8 mouse cellular contexts compared by ENCODE assay signal in genomic region chr7:25393451-25394210, GRCm38 (mm10). TPM values are rescaled to one million over a fixed set of nuclear protein-coding genes. Genes with fewer than 3 reads are reported as not detected.
A peak's percentile ranks its signal among the peaks of the same experiment; 100 is the strongest.
DNase-seq lines count a peak whose midpoint lies in the region; ATAC-seq and TF ChIP-seq lines count a peak whose summit lies in the region.

No protein-coding gene starts in this region.

- H3K27me3 ChIP-seq in liver, embryonic 13.5 days: peaks cover 9% of the 10 kb centered on the region; the same call in 1 of the 2 replicates
- no peaks in the 10 kb centered on the region for H3K27me3 ChIP-seq in liver, embryonic 11.5 days (replicated peaks; ENCODE audit: control insufficient read depth, insufficient read depth, low read length)
- H3K27me3 ChIP-seq in forebrain, embryonic 14.5 days (replicated peaks; ENCODE audit: control insufficient read depth, insufficient read depth, low read length): no peaks in the 10 kb centered on the region
- H3K27me3 ChIP-seq in midbrain, embryonic 16.5 days (ENCODE audit: control insufficient read depth, insufficient read depth, low read depth, low read length): no peaks in the 10 kb centered on the region
- no peaks in the 10 kb centered on the region for H3K27me3 ChIP-seq in thymus, adult 2 months (ENCODE audit: control insufficient read depth, insufficient read depth, low read length)

- H3K4me1 ChIP-seq in liver, embryonic 13.5 days (replicated peaks): peaks cover 66% of the 10 kb centered on the region
- H3K4me1 ChIP-seq in liver, embryonic 11.5 days (replicated peaks; ENCODE audit: control insufficient read depth, insufficient read depth, low read length): peaks cover 33% of the 10 kb centered on the region
- H3K4me1 ChIP-seq in forebrain, embryonic 14.5 days (ENCODE audit: control insufficient read depth, insufficient read depth, low read length): peaks cover 14% of the 10 kb centered on the region
- peaks cover 28% of the 10 kb centered on the region for H3K4me1 ChIP-seq in midbrain, embryonic 16.5 days (ENCODE audit: control insufficient read depth, insufficient read depth, low read length)
- peaks cover 14% of the 10 kb centered on the region for H3K4me1 ChIP-seq in thymus, adult 2 months (replicated peaks; ENCODE audit: control insufficient read depth, insufficient read depth, low read length)

- DNase-seq in cerebellum, adult 11-12 months: peak; percentile 36
- no peak for DNase-seq in cerebellum, postnatal 4 days (ENCODE audit: low spot score in 2 of 2)
- no peak for DNase-seq in liver, embryonic 13.5 days
- no peak for DNase-seq in liver, embryonic 11.5 days (ENCODE audit: low spot score)
- DNase-seq in forebrain, embryonic 14.5 days (ENCODE audit: low spot score): no peak
- DNase-seq in thymus, adult 2 months: no peak
- DNase-seq in left cerebral cortex, postnatal 25 days (ENCODE audit: low spot score in 2 of 2): no peak

- H3K9ac ChIP-seq in liver, embryonic 13.5 days: 0 out of 2 replicates have a peak overlapping the region, but pooled peaks have one; percentile 77
- H3K9ac ChIP-seq in liver, embryonic 11.5 days (ENCODE audit: low read depth, low read length): no peak overlapping the region
- peak overlapping the region; percentile 0 for H3K9ac ChIP-seq in forebrain, embryonic 14.5 days (ENCODE audit: low read length)
- H3K9ac ChIP-seq in midbrain, embryonic 16.5 days (ENCODE audit: low read depth, low read length): no peak overlapping the region; the same call in 1 of the 2 replicates

- peak overlapping the region; percentile 97 for H3K4me2 ChIP-seq in liver, embryonic 13.5 days
- no peak overlapping the region for H3K4me2 ChIP-seq in liver, embryonic 11.5 days
- peak overlapping the region; percentile 62 for H3K4me2 ChIP-seq in forebrain, embryonic 14.5 days (ENCODE audit: low read length)
- H3K4me2 ChIP-seq in midbrain, embryonic 16.5 days (ENCODE audit: low read length): peak overlapping the region; percentile 61

- WGBS in liver, embryonic 13.5 days (ENCODE audit: insufficient replicate concordance): 68% methylated on average over 8 of the region's 8 CpGs
- WGBS in liver, embryonic 11.5 days: 82% methylated on average over 8 of the region's 8 CpGs
- WGBS in forebrain, embryonic 14.5 days: 76% methylated on average over 8 of the region's 8 CpGs
- WGBS in midbrain, embryonic 16.5 days: 69% methylated on average over 8 of the region's 8 CpGs
- WGBS in thymus, adult 2 months: 85% methylated on average over 8 of the region's 8 CpGs

- H3K9me3 ChIP-seq in liver, embryonic 13.5 days (replicated peaks): no peaks in the 10 kb centered on the region
- H3K9me3 ChIP-seq in liver, embryonic 11.5 days (ENCODE audit: control insufficient read depth, low read length): no peaks in the 10 kb centered on the region; the same call in 1 of the 2 replicates
- no peaks in the 10 kb centered on the region for H3K9me3 ChIP-seq in forebrain, embryonic 14.5 days (replicated peaks; ENCODE audit: control insufficient read depth, low read length)
- no peaks in the 10 kb centered on the region for H3K9me3 ChIP-seq in midbrain, embryonic 16.5 days (replicated peaks; ENCODE audit: control insufficient read depth, low read length, poor library complexity, severe bottlenecking)

- no peak for ATAC-seq in liver, embryonic 13.5 days (ENCODE audit: low read depth)
- ATAC-seq in liver, embryonic 11.5 days (replicated peaks; ENCODE audit: low FRiP score): no peak
- no peak for ATAC-seq in forebrain, embryonic 14.5 days
- no peak for ATAC-seq in midbrain, embryonic 16.5 days

- no peaks in the 10 kb centered on the region for H3K36me3 ChIP-seq in liver, embryonic 13.5 days
- H3K36me3 ChIP-seq in liver, embryonic 11.5 days (ENCODE audit: control insufficient read depth, insufficient read depth, low read length): no peaks in the 10 kb centered on the region
- peaks cover 2% of the 10 kb centered on the region; the same call in 1 of the 2 replicates for H3K36me3 ChIP-seq in forebrain, embryonic 14.5 days (ENCODE audit: control insufficient read depth, insufficient read depth, low read length)
- no peaks in the 10 kb centered on the region for H3K36me3 ChIP-seq in midbrain, embryonic 16.5 days (ENCODE audit: control insufficient read depth, insufficient read depth, low read length)
- no peaks in the 10 kb centered on the region for H3K36me3 ChIP-seq in thymus, adult 2 months (ENCODE audit: control insufficient read depth, insufficient read depth, low read length)

- H3K4me3 ChIP-seq in liver, embryonic 13.5 days (replicated peaks): no peak overlapping the region
- H3K4me3 ChIP-seq in liver, embryonic 11.5 days (ENCODE audit: low read depth, low read length): no peak overlapping the region
- H3K4me3 ChIP-seq in forebrain, embryonic 14.5 days (ENCODE audit: low read depth, low read length): peak overlapping the region; percentile 56; the same call in 1 of the 2 replicates
- no peak overlapping the region for H3K4me3 ChIP-seq in midbrain, embryonic 16.5 days (ENCODE audit: low read depth, low read length)
- H3K4me3 ChIP-seq in thymus, adult 2 months (ENCODE audit: control insufficient read depth, insufficient read depth, low read length): no peak overlapping the region

- no peak for TF ChIP-seq CTCF in thymus, adult 2 months (IDR thresholded peaks at IDR 0.05; ENCODE audit: borderline replicate concordance, control insufficient read depth, extremely low read depth, insufficient read depth, low read length, poor library complexity)

- intact Hi-C loops in left cerebral cortex, postnatal 25 days (cut with DNase I): no loop called here

- TF ChIP-seq POLR2A in thymus, adult 2 months (IDR thresholded peaks at IDR 0.05; ENCODE audit: control insufficient read depth, extremely low read depth, insufficient read depth, low read length, poor library complexity): no peak

- no peak overlapping the region for H3K27ac ChIP-seq in liver, embryonic 13.5 days
- no peak overlapping the region for H3K27ac ChIP-seq in liver, embryonic 11.5 days (ENCODE audit: low read depth, low read length)
- H3K27ac ChIP-seq in forebrain, embryonic 14.5 days (ENCODE audit: low read depth, low read length): no peak overlapping the region
- H3K27ac ChIP-seq in midbrain, embryonic 16.5 days (ENCODE audit: low read length): no peak overlapping the region
- no peak overlapping the region for H3K27ac ChIP-seq in thymus, adult 2 months (ENCODE audit: control insufficient read depth, insufficient read depth, low read length)

RNA-seq across cellular contexts. Expression of gene Lipe, which starts 4.9 kb away (rescaled TPM):
- polyA plus RNA-seq in liver, embryonic 13.5 days (2015; fragmentation: Nextera tagmentation; extraction: Ambion mirVana): 2.4 and 2.7 TPM in 2 replicates
- 2.3 and 2.5 TPM in 2 replicates for polyA plus RNA-seq in liver, embryonic 11.5 days (2014; fragmentation: Nextera tagmentation; extraction: Ambion mirVana)
- polyA plus RNA-seq in forebrain, embryonic 14.5 days (2014; fragmentation: Nextera tagmentation; extraction: Ambion mirVana): 5.3 and 8.3 TPM in 2 replicates
- polyA plus RNA-seq in midbrain, embryonic 16.5 days (2015; fragmentation: Nextera tagmentation; extraction: Ambion mirVana): 9.8 and 12.5 TPM in 2 replicates
- 75.3 and 91.6 TPM in 2 replicates for polyA plus RNA-seq in thymus, adult 2 months (2012; rRNA removed)
- 1 to 10 TPM; 5.4 to 6.4 TPM for total RNA-seq in left cerebral cortex, postnatal 25 days (2021)

RNA-seq across cellular contexts. Expression of gene Cxcl17, which starts 19.1 kb away (rescaled TPM):
- polyA plus RNA-seq in liver, embryonic 13.5 days (2015; fragmentation: Nextera tagmentation; extraction: Ambion mirVana): not detected in 2 replicates
- 0.38 TPM in 1 of 2 replicates, not detected in the other for polyA plus RNA-seq in liver, embryonic 11.5 days (2014; fragmentation: Nextera tagmentation; extraction: Ambion mirVana)
- not detected in 2 replicates for polyA plus RNA-seq in forebrain, embryonic 14.5 days (2014; fragmentation: Nextera tagmentation; extraction: Ambion mirVana)
- polyA plus RNA-seq in midbrain, embryonic 16.5 days (2015; fragmentation: Nextera tagmentation; extraction: Ambion mirVana): 0.48 and 1.0 TPM in 2 replicates
- polyA plus RNA-seq in thymus, adult 2 months (2012; rRNA removed): 0.56 and 1.2 TPM in 2 replicates
- total RNA-seq in left cerebral cortex, postnatal 25 days (2021): not detected

RNA-seq across cellular contexts. Expression of gene Cnfn, which starts 24.1 kb away (rescaled TPM):
- 0.15 TPM in 1 of 2 replicates, not detected in the other for polyA plus RNA-seq in liver, embryonic 13.5 days (2015; fragmentation: Nextera tagmentation; extraction: Ambion mirVana)
- not detected in 2 replicates for polyA plus RNA-seq in liver, embryonic 11.5 days (2014; fragmentation: Nextera tagmentation; extraction: Ambion mirVana)
- not detected in 2 replicates for polyA plus RNA-seq in forebrain, embryonic 14.5 days (2014; fragmentation: Nextera tagmentation; extraction: Ambion mirVana)
- polyA plus RNA-seq in midbrain, embryonic 16.5 days (2015; fragmentation: Nextera tagmentation; extraction: Ambion mirVana): not detected in 2 replicates
- 13.4 and 20.6 TPM in 2 replicates for polyA plus RNA-seq in thymus, adult 2 months (2012; rRNA removed)
- total RNA-seq in left cerebral cortex, postnatal 25 days (2021): not detected

Comparison
In these comparisons a context has a peak if more than half of its experiments do, and no peak if none do; other contexts are left out.
1. H3K9ac ChIP-seq: peak in liver, embryonic 13.5 days (single experiment) and forebrain, embryonic 14.5 days (single experiment); none in liver, embryonic 11.5 days (single experiment) and midbrain, embryonic 16.5 days (single experiment).
2. RNA of gene Cnfn, which starts 24.1 kb away (polyA plus RNA-seq): 13.4 to 20.6 TPM in thymus, adult 2 months; not detected in midbrain, embryonic 16.5 days, 0.15 TPM in liver, embryonic 13.5 days, not detected in liver, embryonic 11.5 days and not detected in forebrain, embryonic 14.5 days; every median in the first group is over 10 times any median in the second.